Mouse (Mus musculus) urinary bladder, postnatal 14 days (tissue): Measurements from ENCODE around the gene Apol7e.
"Not testable (repeated sequence)": the region's sequence is repeated elsewhere in the genome, so short reads cannot be mapped to it uniquely, and the experiment has no call there.

Experiments used
- DNase-seq: peaks from one replicate; pipeline ENCODE4 v3.0.0; 2021; ENCODE audit warnings: low spot score

Apol7e gene

GRCm38 (mm10) chr15:77698656-77699055 lies at the start of gene Apol7e:
TSS of gene Apol7e (plus strand) at chr15:77698857.
- DNase-seq: not testable (repeated sequence)

- DNase-seq: not testable (repeated sequence)
Measured at GRCm38 (mm10) chr15:77651143-77651542, 47.5 kb upstream of the Apol7e start.

GRCm38 (mm10) chr15:77659773-77660172 lies 38.9 kb upstream of the Apol7e start:
- DNase-seq: not testable (repeated sequence)

GRCm38 (mm10) chr15:77661841-77662240 lies 36.8 kb upstream of the Apol7e start:
- not testable (repeated sequence) for DNase-seq

- not testable (repeated sequence) for DNase-seq
Measured at GRCm38 (mm10) chr15:77674081-77674480, 24.6 kb upstream of the Apol7e start.

- peak; percentile 51 for DNase-seq
Measured at GRCm38 (mm10) chr15:77683944-77684343, 14.7 kb upstream of the Apol7e start.

GRCm38 (mm10) chr15:77691532-77692311 lies 6.9 kb upstream of the Apol7e start:
- not testable (repeated sequence) for DNase-seq

GRCm38 (mm10) chr15:77694687-77695295 lies 3.9 kb upstream of the Apol7e start:
- peak; percentile 19 for DNase-seq

GRCm38 (mm10) chr15:77705306-77705705 lies 6.6 kb downstream of the Apol7e start:
- not testable (repeated sequence) for DNase-seq

GRCm38 (mm10) chr15:77708936-77709335 lies 10.3 kb downstream of the Apol7e start:
- DNase-seq: not testable (repeated sequence)

GRCm38 (mm10) chr15:77718240-77718639 lies 19.6 kb downstream of the Apol7e start:
- DNase-seq: not testable (repeated sequence)

- not testable (repeated sequence) for DNase-seq
Measured at GRCm38 (mm10) chr15:77721509-77721908, 22.9 kb downstream of the Apol7e start.

- not testable (repeated sequence) for DNase-seq
Measured at GRCm38 (mm10) chr15:77724208-77724911, 25.7 kb downstream of the Apol7e start.

GRCm38 (mm10) chr15:77725393-77726020 lies 26.9 kb downstream of the Apol7e start:
- not testable (repeated sequence) for DNase-seq

GRCm38 (mm10) chr15:77727139-77727538 lies 28.5 kb downstream of the Apol7e start:
- not testable (repeated sequence) for DNase-seq

GRCm38 (mm10) chr15:77727745-77728144 lies 29.1 kb downstream of the Apol7e start:
- DNase-seq: not testable (repeated sequence)

GRCm38 (mm10) chr15:77728739-77729138 lies 30.1 kb downstream of the Apol7e start, which contains the start of gene Apol9b:
TSS of gene Apol9b (plus strand) at chr15:77729039.
- DNase-seq: not testable (repeated sequence)

GRCm38 (mm10) chr15:77731605-77732004 lies 32.9 kb downstream of the Apol7e start:
- no peak for DNase-seq

- not testable (repeated sequence) for DNase-seq
Measured at GRCm38 (mm10) chr15:77732851-77733250, 34.2 kb downstream of the Apol7e start.

- peak; percentile 27 for DNase-seq
Measured at GRCm38 (mm10) chr15:77733380-77733779, 34.7 kb downstream of the Apol7e start.

GRCm38 (mm10) chr15:77733903-77734302 lies 35.2 kb downstream of the Apol7e start:
- DNase-seq: not testable (repeated sequence)
